Mouse (Mus musculus) embryonic stem cell, embryonic (primary cell): ENCODE data around the gene Gm20388.

ENCODE experiments used
- CTCF ChIA-PET, 4 experiments: fragments of 300-600 bp in 2 of 4; fragments of 350-600 bp in 2 of 4; sonication (Branson Sonifier 250); formaldehyde crosslinking; loops; one replicate each; lab custom pipeline; 2022; ENCODE audit warnings: inconsistent platforms in 2 of 4; lab: Charles Lee
- POLR2A ChIA-PET, 4 experiments: fragments of 300-600 bp in 2 of 4; fragments of 350-600 bp in 2 of 4; sonication (Branson Sonifier 250); formaldehyde crosslinking; loops; one replicate each; lab custom pipeline; 2022; ENCODE audit warnings: antibody characterized with exemption in 4 of 4, inconsistent platforms in 1 of 4; lab: Charles Lee

The Gm20388 gene

DNA sequence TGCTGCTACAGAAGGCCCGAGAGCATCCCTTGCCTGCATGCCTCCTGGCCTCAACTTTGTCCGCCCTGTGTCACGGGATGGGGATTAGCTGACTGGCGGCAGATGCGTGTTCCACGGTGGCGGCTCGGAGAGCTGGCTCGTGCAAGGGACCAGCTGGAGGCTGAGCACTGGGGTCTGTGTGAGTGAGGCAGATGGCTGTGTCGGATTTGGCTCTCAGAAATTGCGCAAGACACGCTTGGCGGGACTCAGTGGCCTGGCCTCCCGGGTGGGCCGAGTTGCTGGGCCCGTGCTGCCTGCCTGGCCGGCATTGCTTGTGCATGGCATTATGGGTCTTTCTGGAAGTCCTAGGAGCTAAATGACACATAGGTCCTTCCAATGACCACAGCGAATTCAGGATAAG lies 398.7 kb downstream of the Gm20388 start:
- POLR2A ChIA-PET, result interaction anchor here in 3 of 4 experiments (0.6 to 2.6 kb wide), 18 partner anchors 8 to 1256 kb away, joined by 3 to 7 read pairs (median 4); no protein-coding TSS in a partner anchor
- CTCF ChIA-PET, result interaction anchor here (0.6 to 6.4 kb wide), 15 partner anchors 8 to 285 kb away, joined by 3 to 69 read pairs (median 5); no protein-coding TSS in a partner anchor

GRCm38 (mm10) chr8:120310063-120310462 lies 399.4 kb downstream of the Gm20388 start:
- POLR2A ChIA-PET, result interaction anchor here in 3 of 4 experiments (1.0 to 1.6 kb wide), 8 partner anchors 9 to 309 kb away, joined by 3 to 7 read pairs (median 4); no protein-coding TSS in a partner anchor
- CTCF ChIA-PET, result interaction anchor here (0.7 to 6.4 kb wide), 14 partner anchors 9 to 284 kb away, joined by 3 to 69 read pairs (median 6); no protein-coding TSS in a partner anchor

- POLR2A ChIA-PET, result no interaction called here
- CTCF ChIA-PET, result interaction anchor here in 1 of 4 experiments (1.1 kb wide), 1 partner anchor 24 kb away, joined by 4 read pairs; no protein-coding TSS in a partner anchor
These were observed 401.8 kb downstream of the Gm20388 start for GRCm38 (mm10) chr8:120312452-120312851.

GRCm38 (mm10) chr8:120313674-120314073 lies 403.0 kb downstream of the Gm20388 start:
- POLR2A ChIA-PET, result no interaction called here
- CTCF ChIA-PET, result interaction anchor here in 2 of 4 experiments (0.6 to 0.8 kb wide), 2 partner anchors 13 to 49 kb away, joined by 3 to 4 read pairs; no protein-coding TSS in a partner anchor

GRCm38 (mm10) chr8:120314932-120315331 lies 404.3 kb downstream of the Gm20388 start:
- POLR2A ChIA-PET, result interaction anchor here in 1 of 4 experiments (0.9 to 1.3 kb wide), 4 partner anchors 10 to 36 kb away, joined by 3 to 5 read pairs (median 4); no protein-coding TSS in a partner anchor
- CTCF ChIA-PET, result interaction anchor here in 3 of 4 experiments (0.6 to 5.4 kb wide), 24 partner anchors 7 to 288 kb away, joined by 3 to 56 read pairs (median 5); partner anchors contain the start of gene Fam92b (in 1 of the 3)

DNA sequence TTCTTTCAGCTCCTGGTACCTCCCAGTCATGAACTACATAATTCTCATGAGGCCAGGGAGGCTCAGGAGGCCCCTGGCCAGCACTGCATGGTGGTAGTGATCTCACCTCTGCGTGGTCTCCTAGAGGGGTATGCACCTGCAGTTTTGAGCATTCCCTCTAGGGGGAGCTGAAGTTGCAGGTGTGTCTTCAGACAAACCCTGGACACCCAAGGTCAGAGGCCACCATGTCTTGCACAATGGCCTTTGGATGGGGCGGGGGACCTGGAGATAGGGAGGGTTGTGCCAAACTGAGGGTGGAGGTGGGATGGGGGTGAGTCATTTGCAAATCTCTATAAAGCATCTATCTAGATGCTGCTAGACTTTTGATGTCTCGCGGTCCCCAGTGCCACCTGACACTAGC lies 405.0 kb downstream of the Gm20388 start:
- ChIA-PET POLR2A (interaction anchor here in 2 of 4 experiments (0.9 to 1.3 kb wide), 6 partner anchors 10 to 336 kb away, joined by 3 to 5 read pairs (median 4); no protein-coding TSS in a partner anchor), CTCF (interaction anchor here (0.6 to 5.4 kb wide), 49 partner anchors 8 to 318 kb away, joined by 3 to 56 read pairs (median 4); partner anchors contain the start of gene Fam92b (in 1 of the 4))

DNA sequence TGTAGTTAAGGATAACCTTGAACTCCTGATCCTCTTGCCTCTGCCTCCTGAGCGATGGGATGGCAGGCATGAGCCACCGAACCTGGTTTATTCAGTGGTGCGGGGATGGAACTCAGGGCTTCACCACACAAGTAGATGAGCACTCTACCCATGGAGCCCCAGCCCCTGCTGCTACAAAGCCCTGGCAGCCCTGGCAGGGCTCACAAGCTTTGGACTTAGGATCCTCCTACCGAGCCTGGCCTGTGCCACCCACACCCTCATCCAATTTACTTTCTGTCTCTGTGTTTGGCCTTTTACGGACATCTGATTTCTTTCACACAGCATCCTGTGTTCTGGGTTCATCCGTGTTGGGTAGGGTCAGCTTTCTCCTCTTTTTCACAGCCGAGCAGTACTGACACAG lies 406.1 kb downstream of the Gm20388 start:
- ChIA-PET CTCF (interaction anchor here (0.5 to 5.4 kb wide), 34 partner anchors 9 to 574 kb away, joined by 3 to 56 read pairs (median 4); partner anchors contain the start of gene Fam92b (in 1 of the 4)), POLR2A (interaction anchor here in 2 of 4 experiments (0.5 to 1.3 kb wide), 3 partner anchors 18 to 322 kb away, joined by 3 read pairs; no protein-coding TSS in a partner anchor)

DNA sequence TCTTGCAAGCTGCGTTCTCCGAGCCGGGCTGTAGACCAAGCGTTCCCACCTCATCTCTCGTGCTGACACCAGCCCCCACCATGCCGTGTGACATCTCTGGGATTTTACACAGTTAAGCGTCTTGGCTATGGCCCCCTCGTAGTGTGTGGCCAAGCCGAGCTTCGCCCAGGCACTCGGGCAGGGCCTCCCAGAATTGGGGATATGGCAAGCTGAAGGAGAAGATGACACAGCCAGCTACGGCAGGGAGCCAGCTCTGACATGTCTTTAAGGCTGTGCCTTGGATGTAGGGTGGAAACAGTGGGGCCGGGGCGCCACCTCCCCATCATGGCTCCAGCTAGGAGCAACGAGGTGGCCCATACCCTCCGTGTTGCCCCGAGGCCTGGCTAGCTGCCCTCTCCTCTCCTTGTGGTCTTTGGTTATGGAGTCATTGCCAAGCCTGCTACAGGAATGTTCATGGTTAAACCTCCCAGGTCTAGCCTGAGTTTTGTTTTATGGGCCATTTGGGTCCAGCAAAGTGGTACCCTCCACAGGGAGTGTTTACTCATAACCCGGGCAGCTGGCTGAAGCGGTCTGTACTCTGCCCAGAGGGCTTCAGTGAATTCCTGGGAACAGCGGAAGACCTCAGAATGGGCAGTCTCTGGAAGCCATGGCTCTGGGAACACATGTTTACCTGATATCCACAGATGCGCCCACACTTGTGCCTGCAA lies 406.6 kb downstream of the Gm20388 start:
- ChIA-PET CTCF (interaction anchor here (0.5 to 5.4 kb wide), 28 partner anchors 9 to 574 kb away, joined by 3 to 56 read pairs (median 4); partner anchors contain the start of gene Fam92b (in 1 of the 4)), POLR2A (interaction anchor here in 1 of 4 experiments (0.5 to 1.3 kb wide), 3 partner anchors 18 to 211 kb away, joined by 3 read pairs; no protein-coding TSS in a partner anchor)

DNA sequence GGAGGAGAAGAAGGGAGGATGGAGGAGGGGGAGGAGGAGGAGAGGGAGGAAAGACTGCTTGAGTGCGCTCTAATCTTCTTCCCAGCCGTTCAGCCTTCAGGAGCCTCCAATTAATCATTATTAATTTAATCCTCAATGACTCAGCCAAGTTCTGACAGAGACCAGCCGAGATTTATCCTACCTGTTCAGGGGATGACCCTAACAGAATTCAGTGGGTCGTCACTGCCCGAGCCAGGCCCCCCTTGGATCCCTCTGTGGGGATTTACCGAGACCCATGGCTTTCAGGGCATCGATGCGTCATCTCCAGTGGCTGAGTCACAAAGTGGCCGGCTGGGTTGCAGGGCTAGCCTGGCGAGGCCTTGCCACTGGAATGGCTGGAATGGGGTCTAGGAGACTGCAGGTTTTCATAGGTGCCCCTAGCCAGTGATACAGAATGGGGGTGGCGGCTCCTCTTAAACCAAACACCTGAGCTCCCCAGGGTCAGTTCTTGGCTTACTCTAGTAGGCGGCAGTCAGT lies 407.9 kb downstream of the Gm20388 start:
- ChIA-PET POLR2A (interaction anchor here in 3 of 4 experiments (0.7 to 1.6 kb wide), 3 partner anchors 15 to 245 kb away, joined by 3 to 5 read pairs (median 3); no protein-coding TSS in a partner anchor), CTCF (interaction anchor here (0.6 to 5.9 kb wide), 41 partner anchors 9 to 564 kb away, joined by 3 to 72 read pairs (median 6); partner anchors contain the start of gene Fam92b (in 2 of the 4))

DNA sequence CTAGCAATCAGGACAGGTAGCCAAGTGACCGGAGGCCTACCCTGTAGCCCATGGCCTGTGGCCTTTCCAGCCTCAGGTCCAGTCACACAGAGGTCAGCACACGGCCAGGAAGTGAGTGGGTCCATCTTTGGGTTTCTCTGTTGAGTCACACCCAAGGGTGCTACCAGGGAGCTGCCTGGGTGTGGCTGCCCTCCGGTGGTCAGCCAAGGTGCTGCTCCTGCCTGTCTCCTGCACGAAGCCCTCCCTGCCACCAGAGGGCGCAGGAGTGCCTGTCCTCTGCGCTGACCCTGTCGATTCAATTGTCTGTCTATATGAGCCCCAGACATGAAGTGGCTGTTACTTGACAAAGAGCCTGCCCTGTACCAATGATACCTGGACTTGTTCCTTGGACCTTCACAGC lies 408.8 kb downstream of the Gm20388 start:
- POLR2A ChIA-PET, result interaction anchor here in 3 of 4 experiments (0.6 to 1.6 kb wide), 13 partner anchors 10 to 277 kb away, joined by 3 to 10 read pairs (median 3); no protein-coding TSS in a partner anchor
- CTCF ChIA-PET, result interaction anchor here (0.5 to 5.9 kb wide), 135 partner anchors 8 to 565 kb away, joined by 3 to 72 read pairs (median 4); partner anchors contain the start of genes Fam92b (in 3 of the 4), Gins2 (in 1 of the 4) and Tldc1 (in 1 of the 4)

- ChIA-PET CTCF (interaction anchor here (0.6 to 5.9 kb wide), 118 partner anchors 7 to 566 kb away, joined by 3 to 72 read pairs (median 5); partner anchors contain the start of genes Fam92b (in 3 of the 4), Gins2 (in 1 of the 4) and Tldc1 (in 1 of the 4)), POLR2A (interaction anchor here in 3 of 4 experiments (0.6 to 1.4 kb wide), 11 partner anchors 11 to 276 kb away, joined by 3 to 10 read pairs (median 3); no protein-coding TSS in a partner anchor)
These were observed 409.5 kb downstream of the Gm20388 start for GRCm38 (mm10) chr8:120320146-120320545.

- ChIA-PET POLR2A (interaction anchor here in 3 of 4 experiments (1.0 to 1.1 kb wide), 3 partner anchors 15 to 198 kb away, joined by 3 read pairs; no protein-coding TSS in a partner anchor), CTCF (interaction anchor here (0.6 to 5.9 kb wide), 37 partner anchors 9 to 866 kb away, joined by 3 to 72 read pairs (median 6); partner anchors contain the start of gene Fam92b (in 2 of the 4))
These were observed 411.1 kb downstream of the Gm20388 start for GRCm38 (mm10) chr8:120321724-120322123.

- ChIA-PET CTCF (interaction anchor here (0.5 to 5.9 kb wide), 40 partner anchors 8 to 319 kb away, joined by 3 to 72 read pairs (median 5); partner anchors contain the start of gene Fam92b (in 2 of the 4)), POLR2A (interaction anchor here in 3 of 4 experiments (0.7 to 1.9 kb wide), 9 partner anchors 8 to 301 kb away, joined by 3 to 8 read pairs (median 3); no protein-coding TSS in a partner anchor)
These were observed 412.4 kb downstream of the Gm20388 start for GRCm38 (mm10) chr8:120322956-120323448.

- CTCF ChIA-PET, result interaction anchor here in 2 of 4 experiments (0.9 to 5.3 kb wide), 8 partner anchors 8 to 271 kb away, joined by 3 to 96 read pairs (median 20); no protein-coding TSS in a partner anchor
- POLR2A ChIA-PET, result no interaction called here
These were observed 413.9 kb downstream of the Gm20388 start for GRCm38 (mm10) chr8:120324555-120324954.

- CTCF ChIA-PET, result interaction anchor here in 2 of 4 experiments (0.9 to 5.3 kb wide), 7 partner anchors 9 to 271 kb away, joined by 3 to 96 read pairs (median 28); no protein-coding TSS in a partner anchor
- POLR2A ChIA-PET, result no interaction called here
These were observed 414.6 kb downstream of the Gm20388 start for GRCm38 (mm10) chr8:120325172-120325767.

GRCm38 (mm10) chr8:120327131-120327554 lies 416.5 kb downstream of the Gm20388 start:
- POLR2A ChIA-PET, result interaction anchor here (0.5 to 3.8 kb wide), 28 partner anchors 8 to 339 kb away, joined by 3 to 23 read pairs (median 4); no protein-coding TSS in a partner anchor
- CTCF ChIA-PET, result interaction anchor here (0.6 to 5.3 kb wide), 158 partner anchors 8 to 481 kb away, joined by 3 to 96 read pairs (median 4); partner anchors contain the start of genes Fam92b (in 2 of the 4), Cox4i1 (in 1 of the 4), Gins2 (in 1 of the 4) and Gm27021 (in 1 of the 4)
